Mouse (Mus musculus) ES-E14 (cell line): ENCODE results near the gene Phldb1.

ENCODE experiments used
- CHD2 ChIP-seq: IDR thresholded peaks from 2 replicates; pipeline ENCODE4 v1.6.1; 2014; ENCODE audit warnings: mild to moderate bottlenecking, low read depth, low read length, inconsistent platforms
- MAFK ChIP-seq: IDR thresholded peaks from 2 replicates; pipeline ENCODE4 v1.6.1; 2014; ENCODE audit warnings: mild to moderate bottlenecking, low read depth, low read length, inconsistent platforms; ENCODE audit not compliant: insufficient read depth
- ZC3H11A ChIP-seq: IDR thresholded peaks from 2 replicates; pipeline ENCODE4 v1.6.1; 2012; ENCODE audit warnings: low read depth, mild to moderate bottlenecking, inconsistent platforms, low read length, borderline replicate concordance
- ZNF384 ChIP-seq: IDR thresholded peaks from 2 replicates; pipeline ENCODE4 v1.6.1; 2012; ENCODE audit warnings: low read depth, low read length, inconsistent platforms

DNA sequence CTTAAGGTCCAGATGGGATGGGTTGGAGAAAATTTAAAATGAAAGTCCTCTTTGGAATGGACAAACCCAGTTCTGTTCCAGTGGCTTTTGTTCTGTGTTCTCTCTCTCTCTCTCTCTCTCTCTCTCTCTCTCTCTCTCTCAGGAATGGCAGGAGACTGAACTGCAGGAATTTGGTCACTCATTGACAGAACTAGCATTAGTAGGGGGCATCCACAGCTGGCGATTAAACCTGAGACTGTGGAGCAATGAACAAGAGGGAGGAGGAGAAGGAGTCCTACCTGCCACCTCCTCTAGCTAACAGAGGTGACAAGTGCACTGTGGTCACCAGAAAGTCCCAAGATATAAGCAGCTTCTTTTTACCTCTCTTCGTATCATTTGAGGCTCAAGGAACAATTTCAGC, 1.3 kb upstream of the Phldb1 start:
- TF ChIP-seq ZNF384 = no peak
- no peak for TF ChIP-seq MAFK
- TF ChIP-seq CHD2 = no peak
- TF ChIP-seq ZC3H11A = no peak
